Mouse (Mus musculus) Patski (cell line): Measurements from ENCODE around the gene Fam111a. TPM values are rescaled to one million over a fixed set of nuclear protein-coding genes. Genes with fewer than 3 reads are reported as not detected.
A peak's percentile ranks its signal among the peaks of the same experiment; 100 is the strongest.

Experiments used
- ATAC-seq: fragments of 100-300 bp; one replicate; pipeline ENCODE4 v1.8.0; 2021
- CTCF ChIA-PET: fragments of 350-600 bp; sonication (Branson Sonifier 250); formaldehyde crosslinking; loops from one replicate; lab custom pipeline; 2022; ENCODE audit warnings: inconsistent platforms; lab: Charles Lee
- POLR2A ChIA-PET: fragments of 350-600 bp; sonication (Branson Sonifier 250); formaldehyde crosslinking; loops from one replicate; lab custom pipeline; 2022; ENCODE audit warnings: antibody characterized with exemption, inconsistent platforms; lab: Charles Lee
- DNase-seq: peaks from one replicate; pipeline ENCODE4 v3.0.0-alpha.2; 2011; ENCODE audit warnings: low read depth, low spot score
- H3K27me3 ChIP-seq: fragments of 371-371 bp; one replicate; pipeline ENCODE4 v1.5.1; 2021
- CTCF ChIP-seq: fragments of 100-300 bp; IDR thresholded peaks from one replicate; pipeline ENCODE4 v1.5.1; 2021
- in situ Hi-C: fragments of 300-500 bp; cut with MboI; formaldehyde crosslinking; loops from 3 replicates; pipeline ENCODE4 v1.11.1; 2018; ENCODE audit warnings: low pct_unique_long_range_greater_than_20kb, mixed read lengths
- polyA plus RNA-seq: library from polyadenylated mRNA; unstranded; gene quantifications from one replicate; pipeline ENCODE4 v1.2.3, GENCODE M21; 2021

Fam111a gene
- polyA plus RNA-seq, 1 experiment from 2014 or later = 0.01 TPM

- DNase-seq = no peak
- POLR2A ChIA-PET = interaction anchor here (1.0 to 2.2 kb wide), 2 partner anchors 34 to 40 kb away, joined by 3 to 8 read pairs; no protein-coding TSS in a partner anchor
- in situ Hi-C loops = loop anchor here (5.0 kb wide), 2 partner anchors 35 to 70 kb away; no protein-coding TSS in a partner anchor
- H3K27me3 ChIP-seq = no peaks in the 10 kb centered on the region
- CTCF ChIA-PET = interaction anchor here (1.1 to 6.2 kb wide), 14 partner anchors 10 to 466 kb away, joined by 3 to 119 read pairs (median 5); no protein-coding TSS in a partner anchor
- no peak for ATAC-seq
- no peak for TF ChIP-seq CTCF
Observed at GRCm38 (mm10) chr19:12502756-12503155, 42.8 kb upstream of the Fam111a start.

DNA sequence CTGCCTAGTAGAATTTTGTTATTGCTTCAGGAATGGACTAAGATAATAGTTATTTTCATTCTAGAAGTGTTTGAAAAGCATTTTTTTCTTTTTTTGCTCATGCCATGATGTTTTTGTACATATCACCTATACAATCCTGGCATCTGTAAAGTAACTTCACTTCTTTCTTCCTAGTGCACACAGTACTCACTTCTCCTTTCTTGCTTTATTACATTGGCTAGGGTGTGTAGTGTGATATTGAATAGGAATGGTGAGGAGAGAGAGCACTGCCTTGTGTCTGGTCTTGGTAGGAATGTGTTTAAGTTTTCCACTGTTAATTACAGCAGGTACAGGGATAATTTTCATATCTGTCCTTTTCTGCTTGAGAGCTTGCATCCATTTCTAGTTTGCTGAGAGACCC lies 30.9 kb upstream of the Fam111a start:
- CTCF ChIA-PET = no interaction called here
- ATAC-seq (no peak), DNase-seq (no peak)
- no peak for TF ChIP-seq CTCF
- in situ Hi-C loops = loop anchor here (5.0 kb wide), 3 partner anchors 78 to 382 kb away; no protein-coding TSS in a partner anchor
- POLR2A ChIA-PET = no interaction called here
- H3K27me3 ChIP-seq = peaks cover 31% of the 10 kb centered on the region

GRCm38 (mm10) chr19:12517671-12518540 lies 27.6 kb upstream of the Fam111a start:
- ChIA-PET POLR2A (no interaction called here), CTCF (interaction anchor here (0.9 to 1.8 kb wide), 12 partner anchors 16 to 306 kb away, joined by 3 to 11 read pairs (median 4); partner anchors contain the start of gene Dtx4)
- ATAC-seq (peak; percentile 80), DNase-seq (no peak)
- in situ Hi-C loops = loop anchor here (5.0 kb wide), 2 partner anchors 74 to 284 kb away; no protein-coding TSS in a partner anchor
- peak; percentile 77 for TF ChIP-seq CTCF
- peaks cover 30% of the 10 kb centered on the region for H3K27me3 ChIP-seq

DNA sequence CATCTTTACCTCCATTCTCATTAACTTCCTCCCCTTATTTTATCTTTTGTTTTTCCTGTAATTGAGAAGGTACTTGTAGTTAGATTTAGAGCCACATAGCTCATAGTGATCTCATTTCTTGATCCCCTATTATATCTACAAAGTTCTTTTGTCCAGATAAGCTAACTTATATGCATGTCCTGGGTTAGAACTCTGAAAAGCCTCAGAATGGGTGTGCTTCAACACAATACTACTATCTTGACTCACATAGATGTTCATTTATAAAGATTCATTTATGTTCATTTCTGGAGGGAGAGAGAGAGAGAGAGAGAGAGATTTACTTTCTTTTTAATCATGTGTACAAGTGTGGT lies 27.0 kb upstream of the Fam111a start:
- ATAC-seq = peak; percentile 18
- peaks cover 30% of the 10 kb centered on the region for H3K27me3 ChIP-seq
- TF ChIP-seq CTCF = no peak
- ChIA-PET CTCF (interaction anchor here (0.9 to 1.8 kb wide), 12 partner anchors 17 to 306 kb away, joined by 3 to 11 read pairs (median 4); partner anchors contain the start of gene Dtx4), POLR2A (no interaction called here)
- in situ Hi-C loops = loop anchor here (5.0 kb wide), 2 partner anchors 74 to 284 kb away; no protein-coding TSS in a partner anchor
- no peak for DNase-seq

GRCm38 (mm10) chr19:12523377-12523776 lies 22.2 kb upstream of the Fam111a start:
- ATAC-seq (no peak), DNase-seq (no peak)
- ChIA-PET POLR2A (no interaction called here), CTCF (interaction anchor here (0.6 to 1.0 kb wide), 2 partner anchors 276 to 297 kb away, joined by 3 read pairs; no protein-coding TSS in a partner anchor)
- no peak for TF ChIP-seq CTCF
- peaks cover 39% of the 10 kb centered on the region for H3K27me3 ChIP-seq
- in situ Hi-C loops = no loop called here

DNA sequence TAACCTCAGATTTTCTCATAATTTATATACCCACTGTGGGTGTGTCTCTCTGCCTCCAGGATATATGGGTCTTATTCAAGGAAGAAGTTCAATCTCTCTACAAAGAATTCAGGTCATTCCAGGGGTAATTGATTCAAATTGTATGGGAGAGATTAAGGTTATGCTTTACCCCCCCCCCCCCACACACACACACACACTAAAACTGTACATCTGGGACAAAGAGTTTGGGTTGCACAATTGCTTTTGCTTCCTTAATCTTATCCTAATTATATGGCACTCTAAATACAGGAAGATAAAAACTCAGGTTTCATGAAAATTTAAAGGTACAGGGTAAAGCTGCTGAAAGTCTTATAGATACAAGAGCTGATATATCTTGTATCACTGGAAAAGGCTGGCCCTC lies 8.4 kb upstream of the Fam111a start:
- no peak for ATAC-seq
- ChIA-PET POLR2A (interaction anchor here (0.6 kb wide), 1 partner anchor 812 kb away, joined by 3 read pairs; no protein-coding TSS in a partner anchor), CTCF (no interaction called here)
- DNase-seq = no peak
- in situ Hi-C loops = loop anchor here (25.0 kb wide), 1 partner anchor 1275 kb away; the partner anchor contains the start of gene Olfr1499
- no peak for TF ChIP-seq CTCF
- peaks cover 33% of the 10 kb centered on the region for H3K27me3 ChIP-seq

DNA sequence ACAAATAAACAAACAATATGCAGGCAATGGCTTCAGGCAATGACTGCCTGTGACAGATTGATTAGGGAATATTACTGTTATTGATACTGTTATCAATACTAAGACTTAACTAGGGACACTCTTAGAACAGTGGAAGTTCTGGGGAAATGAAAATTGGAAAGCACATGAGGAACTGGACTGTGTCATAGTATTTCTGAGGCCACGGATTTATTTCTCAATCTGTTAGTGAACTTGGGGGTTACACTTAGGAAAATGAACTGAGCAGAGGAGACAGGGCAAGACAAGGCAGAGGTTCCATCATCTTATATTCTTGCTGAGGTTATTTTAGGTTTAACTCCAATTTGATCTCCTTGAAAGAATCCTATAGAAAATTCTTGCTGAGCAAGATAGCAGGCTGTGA lies 5.6 kb upstream of the Fam111a start:
- DNase-seq (no peak), ATAC-seq (no peak)
- in situ Hi-C loops = loop anchor here (25.0 kb wide), 1 partner anchor 1272 kb away; the partner anchor contains the start of gene Olfr1499
- TF ChIP-seq CTCF = no peak
- POLR2A ChIA-PET = no interaction called here
- H3K27me3 ChIP-seq = peaks cover 23% of the 10 kb centered on the region
- CTCF ChIA-PET = no interaction called here

DNA sequence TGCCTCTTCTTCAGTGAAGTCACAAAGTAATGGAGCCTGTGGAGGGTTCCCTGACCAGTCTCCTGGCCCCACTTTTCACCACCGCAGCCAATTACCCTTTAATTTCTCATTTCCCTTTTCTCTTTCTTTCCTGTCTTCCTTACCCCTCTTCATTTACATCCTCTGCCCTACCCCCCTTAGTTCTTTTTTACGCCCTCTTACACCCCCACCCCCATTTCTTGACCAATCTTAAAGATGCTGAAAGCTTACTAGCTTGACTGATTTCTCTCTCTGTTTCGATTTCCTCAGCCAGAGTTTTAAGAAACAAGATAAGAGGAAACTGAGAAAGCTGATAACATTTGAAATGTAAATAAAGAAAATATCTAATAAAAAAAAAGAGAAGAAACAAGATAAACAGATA lies 4.8 kb upstream of the Fam111a start:
- H3K27me3 ChIP-seq = peaks cover 23% of the 10 kb centered on the region
- CTCF ChIA-PET = interaction anchor here (2.3 kb wide), 1 partner anchor 20 kb away, joined by 7 read pairs; no protein-coding TSS in a partner anchor
- POLR2A ChIA-PET = interaction anchor here (1.4 kb wide), 1 partner anchor 55 kb away, joined by 3 read pairs; no protein-coding TSS in a partner anchor
- TF ChIP-seq CTCF = no peak
- in situ Hi-C loops = loop anchor here (25.0 kb wide), 1 partner anchor 1272 kb away; the partner anchor contains the start of gene Olfr1499
- ATAC-seq = no peak
- DNase-seq = no peak

GRCm38 (mm10) chr19:12541644-12542043 lies 3.9 kb upstream of the Fam111a start:
- ChIA-PET POLR2A (interaction anchor here (1.4 kb wide), 1 partner anchor 54 kb away, joined by 3 read pairs; no protein-coding TSS in a partner anchor), CTCF (interaction anchor here (1.0 to 2.3 kb wide), 3 partner anchors 20 to 43 kb away, joined by 3 to 7 read pairs (median 4); no protein-coding TSS in a partner anchor)
- in situ Hi-C loops = loop anchor here (25.0 kb wide), 1 partner anchor 1271 kb away; the partner anchor contains the start of gene Olfr1499
- ATAC-seq = no peak
- peaks cover 23% of the 10 kb centered on the region for H3K27me3 ChIP-seq
- no peak for DNase-seq
- TF ChIP-seq CTCF = no peak

DNA sequence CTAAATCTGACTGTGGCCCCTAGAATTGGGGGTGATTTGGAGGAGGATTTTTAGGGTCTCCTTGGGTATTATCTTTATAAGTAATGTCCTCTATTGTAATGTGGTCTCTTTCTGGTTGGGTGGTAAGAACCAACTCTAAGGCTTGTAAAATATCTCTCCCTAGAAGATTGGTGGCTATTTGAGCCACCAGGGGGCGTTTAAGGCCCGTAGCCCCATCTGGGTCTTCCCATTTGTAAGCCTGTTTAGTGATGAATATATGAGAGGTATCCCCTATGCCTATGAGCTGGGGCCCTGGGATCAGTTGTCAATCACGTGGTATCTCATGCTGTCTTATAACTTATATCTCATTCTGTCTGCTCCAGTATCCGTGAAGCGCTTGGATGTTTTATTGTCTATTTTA lies 3.6 kb downstream of the Fam111a start:
- peak; percentile 28 for TF ChIP-seq CTCF
- DNase-seq = no peak
- ChIA-PET CTCF (interaction anchor here (1.0 kb wide), 1 partner anchor 13 kb away, joined by 3 read pairs; no protein-coding TSS in a partner anchor), POLR2A (no interaction called here)
- H3K27me3 ChIP-seq = no peaks in the 10 kb centered on the region
- no peak for ATAC-seq
- in situ Hi-C loops = loop anchor here (25.0 kb wide), 1 partner anchor 1263 kb away; the partner anchor contains the start of gene Olfr1499
